Mouse (Mus musculus): ENCODE measurements around the gene Nol3. TPM values are rescaled to one million over a fixed set of nuclear protein-coding genes. Genes with fewer than 3 reads are reported as not detected.

Gene Nol3
- polyA plus RNA-seq, 1 experiment, result 2.8 TPM

GRCm38 (mm10) chr8:105306146-105306691 lies 30.3 kb downstream of the Nol3 start:
- DNase-seq (ENCODE audit: low spot score), result no peak

- no peak for DNase-seq (ENCODE audit: low spot score)
These were observed 31.7 kb downstream of the Nol3 start for GRCm38 (mm10) chr8:105307670-105308069.

DNA sequence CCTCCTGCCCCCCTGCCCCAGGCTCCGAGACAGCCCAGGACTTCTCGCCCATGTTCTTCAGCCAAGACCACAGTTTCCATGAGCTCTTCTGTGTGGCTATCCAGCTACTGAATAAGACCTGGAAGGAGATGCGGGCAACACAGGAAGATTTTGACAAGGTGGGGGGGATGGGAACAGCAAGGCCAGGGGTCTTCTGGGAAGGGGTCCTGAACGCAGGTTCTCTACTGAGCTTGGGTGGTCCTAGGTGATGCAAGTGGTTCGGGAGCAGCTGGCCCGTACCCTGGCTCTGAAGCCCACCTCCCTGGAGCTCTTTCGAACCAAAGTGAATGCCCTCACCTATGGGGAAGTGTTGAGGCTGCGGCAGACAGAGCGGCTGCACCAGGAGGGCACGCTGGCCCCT lies 32.5 kb downstream of the Nol3 start:
- no peak for DNase-seq (ENCODE audit: low spot score)

DNA sequence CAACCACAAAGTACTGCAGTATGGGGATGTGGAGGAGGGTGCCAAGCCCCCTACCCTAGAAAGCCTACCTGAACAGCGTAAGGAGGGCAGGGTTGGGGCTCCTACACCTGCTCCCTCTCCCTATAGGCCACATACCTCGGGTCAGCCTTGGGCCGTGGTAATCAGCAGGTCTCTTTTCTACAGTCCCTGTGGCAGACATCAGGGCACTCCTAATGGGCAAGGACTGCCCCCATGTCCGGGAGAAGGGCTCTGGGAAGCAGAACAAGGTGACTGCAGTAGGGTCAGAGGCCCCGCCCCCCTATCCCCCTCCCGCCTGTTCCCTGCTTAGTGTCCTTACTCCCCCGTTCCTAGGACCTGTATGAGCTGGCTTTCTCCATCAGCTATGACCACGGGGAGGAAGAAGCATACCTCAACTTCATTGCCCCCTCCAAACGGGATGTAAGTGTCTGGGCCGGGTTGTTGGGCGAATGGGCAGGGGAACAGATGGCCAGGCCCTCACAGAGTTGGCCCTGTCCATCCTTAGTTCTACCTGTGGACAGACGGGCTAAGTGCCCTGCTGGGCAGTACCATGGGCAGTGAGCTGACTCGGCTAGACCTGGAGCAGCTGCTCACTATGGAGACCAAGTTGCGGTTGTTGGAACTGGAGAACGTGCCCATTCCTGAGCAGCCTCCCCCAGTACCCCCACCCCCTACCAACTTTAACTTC lies 33.4 kb downstream of the Nol3 start:
- no peak for DNase-seq (ENCODE audit: low spot score)

GRCm38 (mm10) chr8:105310118-105310517 lies 34.2 kb downstream of the Nol3 start:
- DNase-seq (ENCODE audit: low spot score), result no peak

DNA sequence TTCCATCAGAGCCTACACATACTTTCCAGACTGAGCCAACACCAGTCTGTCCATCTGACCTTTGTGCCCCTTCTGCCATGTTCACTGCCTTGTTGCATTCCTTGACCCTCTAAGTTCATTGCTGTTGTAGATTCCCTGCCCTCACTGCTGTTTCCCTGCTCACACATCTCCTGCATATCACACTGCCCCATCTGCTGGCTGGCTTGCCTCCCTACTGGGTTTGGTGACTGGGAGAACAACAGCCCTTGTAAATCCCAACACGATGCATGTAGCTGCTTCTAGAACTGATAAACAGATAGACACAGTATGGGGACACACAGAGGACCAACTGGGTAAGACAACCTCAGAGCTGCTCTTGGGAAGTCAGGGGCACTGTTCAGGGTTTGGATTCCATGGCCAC lies 35.8 kb downstream of the Nol3 start:
- DNase-seq (ENCODE audit: low spot score), result no peak

- no peak for DNase-seq (ENCODE audit: low spot score)
These were observed 37.0 kb downstream of the Nol3 start for GRCm38 (mm10) chr8:105312891-105313481.

- no peak for DNase-seq (ENCODE audit: low spot score)
These were observed 37.9 kb downstream of the Nol3 start for GRCm38 (mm10) chr8:105313622-105314402.

DNA sequence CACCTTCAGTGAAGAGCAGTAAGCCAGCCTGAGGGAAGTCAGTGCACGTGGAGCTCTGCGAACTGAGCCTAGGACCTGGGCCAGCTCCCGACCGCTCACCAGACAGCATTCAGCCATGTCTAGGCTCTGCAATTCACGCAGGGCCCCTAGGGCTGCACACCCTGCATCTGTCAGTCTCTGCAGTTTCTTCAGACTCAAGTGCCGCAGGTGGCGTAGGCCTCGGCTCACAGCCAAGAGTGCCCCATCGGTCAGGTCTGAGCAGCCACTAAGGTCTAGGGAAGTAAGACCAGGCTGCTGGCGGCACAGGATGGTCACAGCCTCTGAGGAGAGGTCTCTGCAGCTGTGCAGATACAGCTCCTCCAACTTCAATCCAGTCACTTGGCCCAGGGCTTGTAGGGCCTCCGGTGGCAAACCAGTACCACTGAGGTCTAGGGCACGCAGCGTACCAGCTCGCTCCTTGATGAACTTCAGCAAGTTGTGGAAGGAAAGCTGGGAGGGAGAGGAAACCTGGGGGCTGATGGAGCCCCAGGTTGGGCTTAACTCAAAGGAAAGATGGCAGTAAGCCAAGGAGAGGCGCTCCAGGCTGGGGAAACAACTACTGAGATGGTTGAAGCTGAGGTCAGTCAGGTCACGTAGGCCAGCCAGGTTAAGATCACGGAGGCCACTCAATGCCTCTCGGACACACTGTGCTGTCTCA lies 39.3 kb downstream of the Nol3 start:
- DNase-seq (ENCODE audit: low spot score), result no peak

GRCm38 (mm10) chr8:105317941-105318340 lies 42.0 kb downstream of the Nol3 start:
- no peak for DNase-seq (ENCODE audit: low spot score)

GRCm38 (mm10) chr8:105318662-105319190 lies 42.8 kb downstream of the Nol3 start:
- DNase-seq (ENCODE audit: low spot score), result no peak

DNA sequence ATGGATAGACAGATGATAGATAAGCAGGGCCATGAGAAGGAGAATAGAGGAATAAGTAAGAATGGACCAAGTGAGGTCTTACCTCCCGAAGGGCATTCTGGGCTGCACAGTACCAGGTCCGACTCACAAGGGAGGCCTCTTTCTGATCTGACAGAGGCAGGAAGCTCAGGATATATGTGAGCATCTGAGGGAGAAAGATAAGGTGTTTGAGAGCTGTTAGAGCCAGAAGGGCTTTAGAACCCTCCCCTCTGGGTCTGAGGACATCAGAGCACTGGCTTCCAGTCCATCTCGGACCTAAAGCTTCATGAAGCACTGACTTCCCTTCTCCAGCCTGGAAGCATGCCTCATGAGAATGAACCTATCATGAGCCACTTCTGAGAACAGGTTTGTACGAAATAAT lies 47.2 kb downstream of the Nol3 start:
- no peak for DNase-seq (ENCODE audit: low spot score)

- no peak for DNase-seq (ENCODE audit: low spot score)
These were observed 49.7 kb downstream of the Nol3 start for GRCm38 (mm10) chr8:105325641-105326093.

GRCm38 (mm10) chr8:105326141-105326672 lies 50.3 kb downstream of the Nol3 start, which contains the start of the genes Lrrc29 and Tmem208:
Lrrc29 (minus strand) TSS chr8:105326278.
Tmem208 (plus strand) TSS chr8:105326354.
- DNase-seq (ENCODE audit: low spot score), result peak; percentile 81

DNA sequence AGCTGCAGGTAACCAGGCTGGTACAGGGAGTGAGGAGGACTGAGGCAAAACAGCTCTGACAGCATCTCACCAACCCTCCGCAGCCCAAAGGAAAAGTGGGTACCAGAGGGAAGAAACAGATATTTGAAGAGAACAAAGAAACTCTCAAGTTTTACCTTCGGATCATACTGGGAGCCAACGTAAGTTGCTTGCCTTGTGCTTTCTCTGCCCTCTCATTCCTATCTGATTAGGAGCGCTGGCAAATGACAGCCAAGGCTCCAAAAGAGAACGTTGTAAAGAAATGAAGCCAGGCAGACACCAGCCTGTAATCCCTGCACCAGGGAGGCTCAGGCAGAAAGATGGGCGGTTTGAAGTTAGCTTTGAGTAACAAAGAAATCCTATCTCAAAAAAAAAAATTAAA lies 51.0 kb downstream of the Nol3 start:
- DNase-seq (ENCODE audit: low spot score), result no peak

DNA sequence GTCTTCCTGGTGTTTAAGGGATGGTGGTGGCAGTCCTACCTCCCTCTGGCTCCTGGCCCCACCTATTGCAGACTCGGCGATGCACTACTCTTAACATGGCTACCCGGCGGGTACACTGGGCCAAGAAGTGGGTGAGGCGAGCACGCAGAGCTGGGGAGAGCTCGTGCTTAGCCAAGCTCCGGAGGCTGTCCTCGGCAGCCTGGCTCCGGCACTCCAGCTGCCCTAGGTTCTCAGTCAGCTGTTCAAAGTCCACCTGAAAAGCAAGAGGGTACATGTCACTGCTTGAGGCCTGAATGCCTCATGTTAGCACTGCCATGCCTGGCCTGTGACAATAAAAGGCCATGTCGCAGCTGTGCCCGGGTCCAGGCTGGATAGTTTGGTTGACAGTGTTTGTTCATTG lies 54.4 kb downstream of the Nol3 start:
- DNase-seq (ENCODE audit: low spot score), result no peak

DNA sequence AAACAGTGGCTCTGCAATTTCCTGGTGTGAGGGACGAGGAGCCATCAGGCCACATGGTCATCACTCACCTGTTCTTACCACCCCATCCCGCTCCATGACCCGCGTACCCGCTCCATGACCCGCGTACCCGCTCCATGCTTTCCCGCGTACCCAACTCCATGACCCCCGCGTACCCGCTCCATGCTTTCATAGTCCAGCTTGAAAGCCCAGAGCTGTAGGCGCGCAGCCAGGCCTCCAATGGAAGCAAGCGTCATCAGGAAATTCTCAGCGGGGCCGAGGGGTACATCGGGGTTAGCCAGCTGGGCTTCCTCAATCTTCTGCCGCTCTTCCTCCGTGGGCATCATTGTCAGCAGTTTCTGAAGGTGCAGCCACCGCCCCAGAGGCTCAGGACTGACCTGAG lies 55.5 kb downstream of the Nol3 start:
- no peak for DNase-seq (ENCODE audit: low spot score)
